Mouse (Mus musculus) testis, adult 2 months (tissue): ENCODE measurements at regions not wholly inside any gene's neighbourhood (a gene's known extent, or its start where the extent isn't known, plus 50 kb on each side); places are given as distances from the start of the nearest gene placed in this dataset.

Experiments used
- H3K27ac ChIP-seq: fragments of 200-500 bp; 2 replicates; pipeline ENCODE4 v1.5.1; 2012; ENCODE audit warnings: low read depth, low read length; ENCODE audit not compliant: control insufficient read depth, insufficient read depth
- H3K27me3 ChIP-seq: fragments of 200-500 bp; 2 replicates; pipeline ENCODE4 v1.6.1; 2012; ENCODE audit warnings: mild to moderate bottlenecking, low read length, moderate library complexity; ENCODE audit not compliant: control insufficient read depth, insufficient read depth
- H3K36me3 ChIP-seq: fragments of 200-500 bp; 2 replicates; pipeline ENCODE4 v1.6.1; 2012; ENCODE audit warnings: mild to moderate bottlenecking, low read length; ENCODE audit not compliant: control insufficient read depth, insufficient read depth
- H3K4me1 ChIP-seq: fragments of 200-500 bp; 2 replicates; pipeline ENCODE4 v1.6.1; 2012; ENCODE audit warnings: low read length; ENCODE audit not compliant: control insufficient read depth, insufficient read depth
- H3K4me3 ChIP-seq: fragments of 200-500 bp; 2 replicates; pipeline ENCODE4 v1.5.1; 2012; ENCODE audit warnings: low read depth, mild to moderate bottlenecking, low read length, moderate library complexity, mixed read lengths; ENCODE audit not compliant: control insufficient read depth
- CTCF ChIP-seq: fragments of 200-500 bp; IDR thresholded peaks from 2 replicates; pipeline ENCODE4 v1.5.1; 2012; ENCODE audit warnings: low read depth, mild to moderate bottlenecking, inconsistent platforms, low read length, moderate library complexity; ENCODE audit not compliant: control insufficient read depth, insufficient read depth, insufficient replicate concordance
- POLR2A ChIP-seq: fragments of 200-500 bp; IDR thresholded peaks from 2 replicates; pipeline ENCODE4 v1.6.1; 2012; ENCODE audit warnings: low read depth, mild to moderate bottlenecking, inconsistent platforms, low read length, moderate library complexity; ENCODE audit not compliant: control insufficient read depth

DNA sequence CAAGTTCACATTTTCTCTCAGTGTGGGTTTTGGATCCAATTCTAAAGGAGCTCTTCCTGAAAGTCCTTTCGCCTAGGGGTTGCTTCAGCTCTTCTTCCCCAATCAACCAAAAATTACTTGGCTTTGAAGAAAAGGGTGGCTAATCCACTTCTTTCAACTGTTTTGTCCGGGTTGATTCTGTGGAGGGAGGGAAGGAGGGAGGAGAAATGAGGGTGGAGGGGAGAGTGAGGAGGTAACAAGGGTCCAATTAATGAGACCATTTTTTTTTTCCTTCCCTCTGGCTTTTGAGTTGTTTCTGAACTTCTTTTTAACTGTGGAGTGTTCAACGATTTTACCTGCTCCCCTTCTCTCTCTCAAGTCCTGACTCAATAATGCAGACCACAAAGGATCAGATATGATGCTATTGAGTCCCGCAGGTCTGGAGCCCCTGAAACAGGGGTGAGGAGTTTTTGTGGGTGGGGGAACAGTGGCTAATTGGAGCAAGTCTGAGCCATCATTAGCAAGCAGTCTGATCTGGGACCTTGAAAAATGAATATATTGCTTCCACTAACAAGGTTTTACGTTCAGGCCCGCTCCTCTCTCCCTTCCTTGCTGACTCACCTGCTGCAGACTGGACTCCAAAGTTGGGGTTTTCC is 61.0 kb upstream of the Nepro start:
- Histone ChIP-seq H3K4me3 (no peak overlapping the region), H3K27ac (no peak overlapping the region), H3K27me3 (no peaks in the 10 kb centered on the region), H3K36me3 (no peaks in the 10 kb centered on the region), H3K4me1 (no peaks in the 10 kb centered on the region)
- TF ChIP-seq POLR2A (no peak), CTCF (no peak)

- H3K4me1 ChIP-seq: no peaks in the 10 kb centered on the region
- no peak overlapping the region for H3K27ac ChIP-seq
- no peaks in the 10 kb centered on the region for H3K27me3 ChIP-seq
- no peaks in the 10 kb centered on the region for H3K36me3 ChIP-seq
- TF ChIP-seq CTCF: no peak
- TF ChIP-seq POLR2A: no peak
- no peak overlapping the region for H3K4me3 ChIP-seq
Observed at GRCm38 (mm10) chr16:44660996-44661876, 62.9 kb upstream of the Nepro start.

DNA sequence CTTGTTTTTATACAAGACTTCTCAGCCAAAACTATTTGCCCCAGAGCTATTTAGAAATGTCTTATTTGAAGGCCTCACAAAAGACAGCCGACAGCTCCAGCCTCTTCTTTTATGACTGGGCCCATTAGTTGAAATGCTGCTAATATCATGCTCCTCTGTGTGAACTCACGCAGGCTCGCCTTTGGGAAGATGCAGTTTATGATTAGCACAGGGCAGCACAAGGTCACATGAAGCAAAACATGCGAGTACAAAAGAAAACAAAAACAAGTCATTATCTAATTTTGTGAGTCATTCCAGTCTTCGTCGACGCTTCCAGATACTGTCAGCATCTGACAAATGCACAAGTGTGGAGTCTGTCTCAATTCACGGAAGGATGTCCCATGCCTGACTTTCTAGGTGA is 65.8 kb upstream of the Nepro start:
- Histone ChIP-seq H3K36me3 (no peaks in the 10 kb centered on the region), H3K4me1 (no peaks in the 10 kb centered on the region), H3K27ac (no peak overlapping the region), H3K27me3 (no peaks in the 10 kb centered on the region), H3K4me3 (no peak overlapping the region)
- TF ChIP-seq POLR2A (no peak), CTCF (no peak)

DNA sequence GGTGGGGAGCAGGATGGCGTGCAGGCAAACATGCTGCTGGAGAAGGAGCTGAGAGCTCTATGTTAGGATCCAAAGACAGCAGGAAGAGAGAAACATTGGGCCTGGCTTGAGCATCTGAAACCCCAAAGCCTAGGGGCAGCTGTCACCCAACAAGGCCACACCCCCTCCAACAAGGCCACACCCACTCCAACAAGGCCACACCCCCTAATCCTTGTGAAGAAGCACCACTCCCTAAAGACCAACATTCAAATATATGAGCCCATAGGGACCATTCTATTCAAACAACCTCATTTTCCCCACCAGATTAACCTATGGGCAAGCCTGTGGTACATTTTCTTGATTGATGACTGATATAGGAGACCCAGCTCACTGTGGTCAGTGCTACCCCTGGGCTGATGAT is 67.9 kb upstream of the Nepro start:
- Histone ChIP-seq H3K27ac (no peak overlapping the region), H3K4me3 (no peak overlapping the region), H3K36me3 (no peaks in the 10 kb centered on the region), H3K4me1 (no peaks in the 10 kb centered on the region), H3K27me3 (no peaks in the 10 kb centered on the region)
- no peak for TF ChIP-seq CTCF
- no peak for TF ChIP-seq POLR2A

DNA sequence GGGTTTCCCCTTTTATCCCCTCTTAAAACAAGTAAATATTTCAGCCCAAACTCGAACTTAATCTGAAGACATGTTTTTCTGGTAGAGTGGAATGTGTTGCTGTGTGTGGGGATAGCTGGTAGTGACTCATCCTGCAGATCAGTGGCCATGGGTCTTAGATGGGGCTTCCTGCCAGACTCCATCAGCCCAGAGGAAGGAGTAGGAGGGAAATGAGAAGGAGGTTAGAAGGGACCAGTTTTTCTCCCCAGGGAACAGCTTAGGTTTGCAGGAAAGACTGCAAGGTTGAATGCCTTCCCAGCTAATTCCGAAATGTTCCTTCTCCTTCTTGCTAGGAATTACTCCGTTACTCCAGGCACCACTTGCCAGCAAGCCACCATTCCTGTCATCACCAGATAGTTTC is 68.8 kb upstream of the Nepro start:
- TF ChIP-seq POLR2A (no peak), CTCF (no peak)
- H3K27me3 ChIP-seq: no peaks in the 10 kb centered on the region
- H3K36me3 ChIP-seq: no peaks in the 10 kb centered on the region
- no peaks in the 10 kb centered on the region for H3K4me1 ChIP-seq
- H3K4me3 ChIP-seq: no peak overlapping the region
- H3K27ac ChIP-seq: no peak overlapping the region

DNA sequence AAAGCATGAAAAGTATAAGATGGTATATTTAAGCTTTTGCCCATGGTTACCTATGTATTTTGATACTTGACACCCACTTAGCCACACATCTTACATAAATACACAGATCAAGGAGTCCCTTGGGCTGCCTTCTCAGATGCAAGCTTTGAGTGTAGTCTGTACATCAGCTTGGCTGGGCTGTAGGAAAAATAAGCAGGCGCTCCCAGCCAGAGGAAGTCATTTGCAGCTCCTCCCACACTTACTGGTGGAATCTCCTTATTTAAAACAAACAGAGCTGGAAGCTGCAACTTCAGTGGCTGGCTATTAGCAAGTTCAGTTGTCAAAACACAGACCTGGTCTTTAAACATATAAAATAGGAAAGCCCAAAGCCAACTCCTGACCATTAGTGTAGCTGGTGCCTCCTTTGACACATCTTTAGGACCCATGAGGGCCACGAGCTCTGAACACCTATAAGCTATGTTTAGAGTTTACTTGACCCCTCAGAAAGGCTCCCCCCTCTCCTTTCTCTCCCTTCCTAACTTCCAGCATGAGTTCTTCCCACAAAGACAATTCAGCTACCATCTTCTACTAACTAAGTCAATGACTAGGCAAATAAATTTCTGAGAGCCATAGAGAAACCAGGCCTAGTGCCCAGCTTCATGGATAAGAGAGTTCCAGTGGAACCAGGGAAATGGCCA is 75.4 kb upstream of the Nepro start:
- TF ChIP-seq POLR2A (no peak), CTCF (no peak)
- Histone ChIP-seq H3K36me3 (no peaks in the 10 kb centered on the region), H3K27ac (no peak overlapping the region), H3K4me1 (no peaks in the 10 kb centered on the region), H3K4me3 (no peak overlapping the region), H3K27me3 (no peaks in the 10 kb centered on the region)

GRCm38 (mm10) chr16:44643992-44644391 is 80.1 kb upstream of the Nepro start:
- H3K4me1 ChIP-seq: no peaks in the 10 kb centered on the region
- H3K27ac ChIP-seq: no peak overlapping the region
- no peaks in the 10 kb centered on the region for H3K27me3 ChIP-seq
- H3K36me3 ChIP-seq: no peaks in the 10 kb centered on the region
- H3K4me3 ChIP-seq: no peak overlapping the region
- TF ChIP-seq POLR2A: no peak
- no peak for TF ChIP-seq CTCF
